Mouse (Mus musculus) midbrain, embryonic 16.5 days (tissue): Measurements from ENCODE around the gene Cnih4. TPM values are rescaled to one million over a fixed set of nuclear protein-coding genes. Genes with fewer than 3 reads are reported as not detected.
A peak's percentile ranks its signal among the peaks of the same experiment; 100 is the strongest.

Source experiments
- ATAC-seq: fragments of 200-750 bp; cut with Nextera tagmentation; 2 replicates; pipeline ENCODE4 v1.8.0; 2017; ENCODE audit warnings: moderate TSS enrichment
- H3K27ac ChIP-seq: fragments of 300-500 bp; sonication (generic); 2 replicates; pipeline ENCODE4 v1.5.1; 2014; ENCODE audit warnings: mild to moderate bottlenecking, low read length, mixed read lengths
- H3K27me3 ChIP-seq: fragments of 300-500 bp; sonication (generic); 2 replicates; pipeline ENCODE4 v1.6.1; 2014; ENCODE audit warnings: low read depth, low read length, mixed read lengths; ENCODE audit not compliant: control insufficient read depth, insufficient read depth
- H3K36me3 ChIP-seq: fragments of 300-500 bp; sonication (generic); 2 replicates; pipeline ENCODE4 v1.6.1; 2014; ENCODE audit warnings: mild to moderate bottlenecking, low read length, moderate library complexity, mixed read lengths; ENCODE audit not compliant: control insufficient read depth, insufficient read depth
- H3K4me1 ChIP-seq: fragments of 300-500 bp; sonication (generic); 2 replicates; pipeline ENCODE4 v1.6.1; 2014; ENCODE audit warnings: mild to moderate bottlenecking, low read length, mixed read lengths; ENCODE audit not compliant: control insufficient read depth, insufficient read depth
- H3K4me2 ChIP-seq: fragments of 300-500 bp; sonication (generic); 2 replicates; pipeline ENCODE4 v1.6.1; 2014; ENCODE audit warnings: mild to moderate bottlenecking, low read length, mixed read lengths
- H3K4me3 ChIP-seq: fragments of 300-500 bp; sonication (generic); 2 replicates; pipeline ENCODE4 v1.5.1; 2014; ENCODE audit warnings: low read depth, mild to moderate bottlenecking, low read length, moderate library complexity, mixed read lengths
- H3K9ac ChIP-seq: fragments of 300-500 bp; sonication (generic); 2 replicates; pipeline ENCODE4 v1.6.1; 2014; ENCODE audit warnings: low read depth, low read length, mixed read lengths
- H3K9me3 ChIP-seq: fragments of 300-500 bp; sonication (generic); replicated peaks from 2 replicates; pipeline ENCODE4 v1.6.1; 2014; ENCODE audit warnings: mild to moderate bottlenecking, low read length, mixed read lengths; ENCODE audit not compliant: control insufficient read depth, poor library complexity, severe bottlenecking
- WGBS: fragments of 180-500 bp; shearing (Covaris S2); extraction: QIAGEN DNeasy Blood & Tissue Kit; methylation state at CpG from one replicate; pipeline ENCODE4 v1.1.7; 2014; 5-methylcytosine and 5-hydroxymethylcytosine counted together
- polyA plus RNA-seq: library from polyadenylated mRNA; unstranded; fragments of >200 nt; fragmentation: Nextera tagmentation; extraction: Ambion mirVana; gene quantifications from 2 replicates; pipeline ENCODE4 v1.2.1, GENCODE M21; 2015

The Cnih4 gene
- polyA plus RNA-seq: 42.2 and 49.1 TPM in 2 replicates

- peak within 1 kb of the TSS; percentile 89 for H3K4me2 ChIP-seq
- H3K36me3 ChIP-seq: peaks cover 5% of the 10 kb centered on the region; the same call in 1 of the 2 replicates
- no peaks in the 10 kb centered on the region for H3K9me3 ChIP-seq
- peak; percentile 100 for ATAC-seq
- H3K27me3 ChIP-seq: no peaks in the 10 kb centered on the region
- under 1% methylated on average over 51 of the region's 52 CpGs for WGBS
- H3K27ac ChIP-seq: peak within 1 kb of the TSS; percentile 82
- H3K4me3 ChIP-seq: peak within 1 kb of the TSS; percentile 89
- peak within 1 kb of the TSS; percentile 86 for H3K9ac ChIP-seq
- H3K4me1 ChIP-seq: peaks cover 19% of the 10 kb centered on the region
These were observed at the start of gene Cnih4, which contains the start of gene Nvl for GRCm38 (mm10) chr1:181143950-181144836. Gene Cnih4 (plus strand): TSS chr1:181144693. Gene Nvl (minus strand): TSS chr1:181144204.

GRCm38 (mm10) chr1:181117112-181117511 lies 27.4 kb upstream of the Cnih4 start:
- Histone ChIP-seq H3K27me3 (no peaks in the 10 kb centered on the region), H3K36me3 (peaks cover 30% of the 10 kb centered on the region), H3K9me3 (no peaks in the 10 kb centered on the region; the same call in 1 of the 2 replicates), H3K4me2 (no peak overlapping the region), H3K4me3 (no peak overlapping the region), H3K27ac (no peak overlapping the region), H3K9ac (no peak overlapping the region), H3K4me1 (no peaks in the 10 kb centered on the region)
- no peak for ATAC-seq
- 93% methylated on average over 4 of the region's 4 CpGs for WGBS

- Histone ChIP-seq H3K4me3 (no peak overlapping the region), H3K4me1 (no peaks in the 10 kb centered on the region), H3K36me3 (peaks cover 30% of the 10 kb centered on the region), H3K9ac (no peak overlapping the region), H3K9me3 (no peaks in the 10 kb centered on the region), H3K27me3 (no peaks in the 10 kb centered on the region), H3K4me2 (no peak overlapping the region), H3K27ac (no peak overlapping the region)
- WGBS: 94% methylated on average over 2 of the region's 2 CpGs
- no peak for ATAC-seq
These were observed 20.3 kb upstream of the Cnih4 start for GRCm38 (mm10) chr1:181124145-181124544.

- WGBS: 96% methylated on average over 3 of the region's 3 CpGs
- H3K4me2 ChIP-seq: no peak overlapping the region
- H3K27me3 ChIP-seq: no peaks in the 10 kb centered on the region
- no peak for ATAC-seq
- no peaks in the 10 kb centered on the region for H3K4me1 ChIP-seq
- no peak overlapping the region for H3K9ac ChIP-seq
- no peak overlapping the region for H3K4me3 ChIP-seq
- no peaks in the 10 kb centered on the region for H3K9me3 ChIP-seq
- peaks cover 30% of the 10 kb centered on the region for H3K36me3 ChIP-seq
- no peak overlapping the region for H3K27ac ChIP-seq
These were observed 18.6 kb upstream of the Cnih4 start for GRCm38 (mm10) chr1:181125916-181126315.

- H3K27ac ChIP-seq: no peak overlapping the region
- WGBS: 97% methylated on average over 9 of the region's 9 CpGs
- H3K9me3 ChIP-seq: no peaks in the 10 kb centered on the region
- peaks cover 29% of the 10 kb centered on the region for H3K36me3 ChIP-seq
- no peak overlapping the region for H3K4me3 ChIP-seq
- H3K9ac ChIP-seq: no peak overlapping the region
- H3K4me2 ChIP-seq: no peak overlapping the region
- no peak for ATAC-seq
- H3K27me3 ChIP-seq: no peaks in the 10 kb centered on the region
- no peaks in the 10 kb centered on the region for H3K4me1 ChIP-seq
These were observed 17.7 kb upstream of the Cnih4 start for GRCm38 (mm10) chr1:181126766-181127165.

- H3K27me3 ChIP-seq: no peaks in the 10 kb centered on the region
- H3K27ac ChIP-seq: no peak overlapping the region
- 92% methylated on average over 6 of the region's 6 CpGs for WGBS
- peaks cover 38% of the 10 kb centered on the region for H3K36me3 ChIP-seq
- H3K9ac ChIP-seq: no peak overlapping the region
- no peak overlapping the region for H3K4me3 ChIP-seq
- ATAC-seq: no peak
- H3K9me3 ChIP-seq: no peaks in the 10 kb centered on the region
- no peak overlapping the region for H3K4me2 ChIP-seq
- no peaks in the 10 kb centered on the region for H3K4me1 ChIP-seq
These were observed 12.6 kb upstream of the Cnih4 start for GRCm38 (mm10) chr1:181131915-181132314.

GRCm38 (mm10) chr1:181138730-181139129 lies 5.8 kb upstream of the Cnih4 start:
- H3K36me3 ChIP-seq: peaks cover 24% of the 10 kb centered on the region
- H3K4me1 ChIP-seq: peaks cover 10% of the 10 kb centered on the region
- no peak overlapping the region for H3K4me2 ChIP-seq
- 92% methylated on average over 7 of the region's 7 CpGs for WGBS
- no peak overlapping the region for H3K4me3 ChIP-seq
- no peak for ATAC-seq
- no peak overlapping the region for H3K27ac ChIP-seq
- H3K9ac ChIP-seq: no peak overlapping the region
- no peaks in the 10 kb centered on the region for H3K9me3 ChIP-seq
- no peaks in the 10 kb centered on the region for H3K27me3 ChIP-seq

- no peaks in the 10 kb centered on the region for H3K27me3 ChIP-seq
- peak overlapping the region; percentile 89 for H3K4me2 ChIP-seq
- H3K9ac ChIP-seq: peak overlapping the region; percentile 86
- peak overlapping the region; percentile 89 for H3K4me3 ChIP-seq
- no peaks in the 10 kb centered on the region for H3K9me3 ChIP-seq
- peaks cover 8% of the 10 kb centered on the region for H3K36me3 ChIP-seq
- H3K4me1 ChIP-seq: peaks cover 19% of the 10 kb centered on the region
- ATAC-seq: peak; percentile 54
- WGBS: under 1% methylated on average over 12 of the region's 12 CpGs
- peak overlapping the region; percentile 82 for H3K27ac ChIP-seq
These were observed 914 bp upstream of the Cnih4 start for GRCm38 (mm10) chr1:181143609-181143949.

GRCm38 (mm10) chr1:181144966-181145365 lies 473 bp downstream of the Cnih4 start:
- ATAC-seq: no peak
- Histone ChIP-seq H3K4me1 (peaks cover 19% of the 10 kb centered on the region), H3K36me3 (peaks cover 3% of the 10 kb centered on the region; the same call in 1 of the 2 replicates), H3K4me2 (peak overlapping the region; percentile 67), H3K9me3 (no peaks in the 10 kb centered on the region), H3K4me3 (peak overlapping the region; percentile 89), H3K9ac (peak overlapping the region; percentile 62), H3K27ac (no peak overlapping the region), H3K27me3 (no peaks in the 10 kb centered on the region)
- 14% methylated on average over 12 of the region's 12 CpGs for WGBS
